Mouse (Mus musculus): Measurements from ENCODE around the gene Palld. TPM values are rescaled to one million over a fixed set of nuclear protein-coding genes. Genes with fewer than 3 reads are reported as not detected.

Gene Palld
- 1 to 10 TPM; 4.0 to 4.2 TPM for total RNA-seq (2021)

GRCm38 (mm10) chr8:61902521-61902920 lies at the start of gene Palld:
Gene Palld, minus strand, starts transcription at chr8:61902690.
- no peak for DNase-seq (ENCODE audit: low spot score in 2 of 2)

GRCm38 (mm10) chr8:61937576-61937975 lies 35.1 kb upstream of the Palld start:
- intact Hi-C loops (cut with DNase I): no loop called here
- DNase-seq (ENCODE audit: low spot score in 2 of 2): no peak

More at GRCm38 (mm10) chr8:61902521-61902920, at the start of gene Palld:
- intact Hi-C loops (cut with DNase I): no loop called here

- no peak for DNase-seq (ENCODE audit: low spot score in 2 of 2)
- intact Hi-C loops (cut with DNase I): no loop called here
Measured at GRCm38 (mm10) chr8:61933243-61933642, 30.8 kb upstream of the Palld start.

- peak; percentile 51 to 70 for DNase-seq (ENCODE audit: low spot score in 2 of 2)
- intact Hi-C loops (cut with DNase I): no loop called here
Measured at GRCm38 (mm10) chr8:61927777-61928494, 25.4 kb upstream of the Palld start, which contains the start of gene Ddx60. Gene Ddx60, plus strand, starts transcription at chr8:61928087.

GRCm38 (mm10) chr8:61924518-61924917 lies 22.0 kb upstream of the Palld start:
- DNase-seq (ENCODE audit: low spot score in 2 of 2): no peak
- intact Hi-C loops (cut with DNase I): no loop called here

GRCm38 (mm10) chr8:61921454-61922054 lies 19.1 kb upstream of the Palld start:
- no peak for DNase-seq (ENCODE audit: low spot score in 2 of 2)
- intact Hi-C loops (cut with DNase I): no loop called here

- DNase-seq (ENCODE audit: low spot score in 2 of 2): no peak
- intact Hi-C loops (cut with DNase I): no loop called here
Measured at GRCm38 (mm10) chr8:61920389-61920788, 17.9 kb upstream of the Palld start.

GRCm38 (mm10) chr8:61919145-61919788 lies 16.8 kb upstream of the Palld start:
- intact Hi-C loops (cut with DNase I): no loop called here
- no peak for DNase-seq (ENCODE audit: low spot score in 2 of 2)

- no peak for DNase-seq (ENCODE audit: low spot score in 2 of 2)
- intact Hi-C loops (cut with DNase I): no loop called here
Measured at GRCm38 (mm10) chr8:61917287-61917686, 14.8 kb upstream of the Palld start.

GRCm38 (mm10) chr8:61913957-61914356 lies 11.5 kb upstream of the Palld start:
- intact Hi-C loops (cut with DNase I): no loop called here
- DNase-seq (ENCODE audit: low spot score in 2 of 2): no peak

GRCm38 (mm10) chr8:61912817-61913216 lies 10.3 kb upstream of the Palld start:
- DNase-seq (ENCODE audit: low spot score in 2 of 2): no peak
- intact Hi-C loops (cut with DNase I): no loop called here

GRCm38 (mm10) chr8:61909313-61909712 lies 6.8 kb upstream of the Palld start:
- intact Hi-C loops (cut with DNase I): no loop called here
- DNase-seq (ENCODE audit: low spot score in 2 of 2): no peak

- DNase-seq (ENCODE audit: low spot score in 2 of 2): peak; percentile 8 to 35
- intact Hi-C loops (cut with DNase I): no loop called here
Measured at GRCm38 (mm10) chr8:61908303-61909215, 6.1 kb upstream of the Palld start.

GRCm38 (mm10) chr8:61901028-61901717 lies 1.3 kb downstream of the Palld start:
- intact Hi-C loops (cut with DNase I): no loop called here
- no peak for DNase-seq (ENCODE audit: low spot score in 2 of 2)

- intact Hi-C loops (cut with DNase I): no loop called here
- no peak for DNase-seq (ENCODE audit: low spot score in 2 of 2)
Measured at GRCm38 (mm10) chr8:61897402-61897801, 5.1 kb downstream of the Palld start.

GRCm38 (mm10) chr8:61896742-61897141 lies 5.7 kb downstream of the Palld start:
- intact Hi-C loops (cut with DNase I): no loop called here
- DNase-seq (ENCODE audit: low spot score in 2 of 2): no peak

GRCm38 (mm10) chr8:61894062-61894461 lies 8.4 kb downstream of the Palld start:
- DNase-seq (ENCODE audit: low spot score in 2 of 2): peak; percentile 62 to 81
- intact Hi-C loops (cut with DNase I): loop anchor here (1.0 kb wide), 1 partner anchor 169 kb away; no protein-coding TSS in a partner anchor

GRCm38 (mm10) chr8:61877607-61878006 lies 24.9 kb downstream of the Palld start:
- no peak for DNase-seq (ENCODE audit: low spot score in 2 of 2)
- intact Hi-C loops (cut with DNase I): loop anchor here (5.0 kb wide), 2 partner anchors 180 to 355 kb away; no protein-coding TSS in a partner anchor

- intact Hi-C loops (cut with DNase I): loop anchor here (1.0 to 5.0 kb wide), 3 partner anchors 178 to 353 kb away; no protein-coding TSS in a partner anchor
- DNase-seq (ENCODE audit: low spot score in 2 of 2): peak; percentile 52 to 72
Measured at GRCm38 (mm10) chr8:61875290-61875689, 27.2 kb downstream of the Palld start.
